Mouse (Mus musculus) ovary, postnatal 14 days (tissue): ENCODE measurements at regions not wholly inside any gene's neighbourhood (a gene's known extent, or its start where the extent isn't known, plus 50 kb on each side); places are given as distances from the start of the nearest gene placed in this dataset.

ENCODE experiments used
- DNase-seq: peaks from one replicate; pipeline ENCODE4 v3.0.0; 2022; ENCODE audit warnings: low spot score

GRCm38 (mm10) chr8:40186715-40187583, 487.9 kb upstream of the Adam24 start:
- DNase-seq: no peak

- peak; percentile 7 for DNase-seq
Observed at GRCm38 (mm10) chr8:40187584-40187934, 487.3 kb upstream of the Adam24 start.

- no peak for DNase-seq
Observed at GRCm38 (mm10) chr8:40192266-40192665, 482.6 kb upstream of the Adam24 start.

DNA sequence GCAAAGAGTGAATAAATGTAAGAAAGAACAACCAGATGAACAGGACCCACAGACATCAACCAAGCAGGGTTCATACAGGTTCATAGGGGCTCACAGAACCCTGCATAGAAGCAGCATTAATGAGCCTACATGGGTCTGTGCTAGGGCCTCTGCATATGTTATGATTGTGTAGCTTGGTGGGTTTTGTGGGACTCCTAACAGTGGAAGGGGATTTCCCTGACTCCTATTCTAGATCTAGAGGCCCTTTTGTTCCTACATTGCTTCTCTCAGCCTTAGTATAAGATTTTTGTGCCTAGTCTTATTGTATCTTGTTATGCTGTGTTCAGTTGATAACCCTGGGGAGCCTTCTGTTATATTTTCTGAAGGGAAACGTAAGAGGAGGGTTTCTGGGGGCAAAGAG, 481.7 kb upstream of the Adam24 start:
- no peak for DNase-seq

GRCm38 (mm10) chr8:40210871-40211270, 464.0 kb upstream of the Adam24 start:
- DNase-seq: no peak

GRCm38 (mm10) chr8:40223521-40223920, 451.4 kb upstream of the Adam24 start:
- no peak for DNase-seq

DNA sequence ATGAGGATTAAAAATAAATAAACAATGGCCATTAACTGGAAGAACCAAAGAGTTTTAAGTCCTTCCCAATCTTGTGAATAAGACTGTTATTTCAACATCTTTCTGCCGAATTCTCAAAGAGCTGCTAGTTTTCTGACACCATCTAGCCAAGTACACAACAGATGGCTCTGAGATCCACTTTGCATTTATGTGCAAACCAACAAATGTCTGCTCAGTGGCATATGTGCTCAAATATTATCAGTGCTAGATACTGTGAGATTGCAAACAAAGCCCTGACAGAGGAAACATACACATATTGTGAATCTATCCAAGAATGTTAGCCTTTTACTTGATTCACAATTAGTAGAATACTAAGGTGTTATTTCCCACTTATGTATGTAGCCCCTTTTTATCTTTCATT, 447.6 kb upstream of the Adam24 start:
- no peak for DNase-seq
